Mouse (Mus musculus): ENCODE data around the gene Efhb. TPM values are rescaled to one million over a fixed set of nuclear protein-coding genes. Genes with fewer than 3 reads are reported as not detected.

The Efhb gene
- polyA plus RNA-seq, 1 experiment from 2014 or later: 0.69 TPM

DNA sequence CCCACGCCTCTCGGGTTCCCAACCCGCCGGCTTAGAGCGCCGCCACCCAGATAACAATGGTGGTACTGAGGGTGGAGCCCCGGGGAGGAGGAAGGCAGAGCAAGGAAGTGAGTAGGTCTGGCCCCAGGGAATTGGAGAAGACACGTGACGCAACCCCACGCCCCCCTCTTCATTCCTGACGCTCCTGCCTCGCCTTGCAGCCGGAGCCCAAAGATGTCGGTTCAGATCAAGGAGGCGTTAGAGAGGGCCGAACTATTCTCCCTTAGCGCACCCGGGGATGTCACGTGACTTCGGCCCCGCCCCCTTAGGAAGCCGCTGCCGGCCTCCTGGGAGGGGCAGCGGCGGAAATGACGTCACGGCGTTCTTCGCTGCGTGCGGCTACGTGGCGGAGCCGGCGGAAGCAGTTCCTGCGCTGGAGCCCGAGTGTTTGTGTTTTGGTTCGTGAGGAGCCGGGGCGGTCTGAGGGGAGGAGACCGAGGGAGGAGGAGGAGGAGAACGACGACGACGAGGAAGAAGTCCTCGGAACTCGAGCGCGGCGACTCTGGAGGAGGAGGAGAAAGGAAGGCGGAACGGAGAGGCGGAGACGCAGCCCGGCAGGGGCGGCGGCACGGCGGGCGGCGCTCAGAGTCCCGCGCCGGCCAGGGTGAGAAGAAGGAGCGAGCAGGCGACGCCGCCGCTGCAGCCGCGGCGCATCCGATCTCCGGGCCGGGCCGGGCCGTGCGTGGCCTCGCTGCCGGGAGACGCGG, 15.9 kb upstream of the Efhb start, which contains the start of gene Rab5a:
Gene Rab5a (plus strand): TSS at position 377 of the 746 bp plus-strand sequence.
- Histone ChIP-seq H3K36me3 (ENCODE audit: control insufficient read depth, insufficient read depth, low read length) (no peaks in the 10 kb centered on the region), H3K27me3 (ENCODE audit: control insufficient read depth, insufficient read depth, low read length) (no peaks in the 10 kb centered on the region), H3K9me3 (ENCODE audit: control insufficient read depth, low read depth, low read length) (no peaks in the 10 kb centered on the region), H3K4me2 (replicated peaks; ENCODE audit: low read depth, low read length) (peak within 1 kb of the TSS; percentile 78), H3K4me3 (ENCODE audit: low read depth, low read length) (peak within 1 kb of the TSS; percentile 95), H3K4me1 (ENCODE audit: control insufficient read depth, insufficient read depth, low read length) (peaks cover 10% of the 10 kb centered on the region; the same call in 1 of the 2 replicates), H3K27ac (ENCODE audit: low read length) (peak within 1 kb of the TSS; percentile 99), H3K9ac (replicated peaks; ENCODE audit: low read depth, low read length) (peak within 1 kb of the TSS; percentile 92)
- peak; percentile 98 for ATAC-seq (ENCODE audit: insufficient number of reproducible peaks, insufficient read depth, low FRiP score, low read depth)
- WGBS: 0% methylated on average over 69 of the region's 82 CpGs

DNA sequence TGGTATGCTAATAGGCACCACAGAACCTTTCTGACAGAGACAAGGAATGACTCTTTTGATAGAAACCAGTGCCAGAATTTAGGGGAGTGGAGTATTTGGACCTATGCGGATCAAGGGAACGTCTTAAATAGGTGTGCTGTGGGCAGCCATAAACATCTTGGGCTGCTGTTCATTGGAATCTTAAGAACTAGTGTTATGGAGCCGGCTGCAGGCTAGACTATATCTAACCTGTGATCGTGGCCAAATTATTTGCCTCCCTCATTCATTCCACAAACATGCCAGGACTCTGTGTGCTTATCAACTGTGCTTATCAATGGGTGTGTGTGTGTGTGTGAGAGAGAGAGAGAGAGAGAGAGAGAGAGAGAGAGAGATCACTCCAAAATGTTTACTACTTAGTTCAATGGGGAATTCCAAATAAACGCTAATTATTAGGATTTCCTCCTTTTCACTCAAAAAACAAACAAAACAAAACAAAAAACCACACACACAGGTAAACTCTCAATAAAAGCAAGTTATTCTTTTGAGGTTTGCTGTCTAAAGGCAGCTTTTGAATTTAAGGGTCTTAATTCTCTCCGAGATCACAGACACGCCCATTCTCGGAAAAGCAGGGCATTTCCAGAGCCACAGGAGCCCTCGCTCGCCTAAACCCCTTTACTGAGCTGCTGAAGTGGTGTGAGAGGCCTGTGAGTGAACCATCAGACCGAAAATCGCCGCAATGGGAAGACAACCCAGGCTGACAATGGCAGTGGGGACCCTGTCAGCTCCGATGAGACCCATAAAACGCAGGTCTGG, 15.1 kb upstream of the Efhb start:
- Histone ChIP-seq H3K9ac (replicated peaks; ENCODE audit: low read depth, low read length) (peak overlapping the region; percentile 63), H3K4me2 (replicated peaks; ENCODE audit: low read depth, low read length) (peak overlapping the region; percentile 56), H3K9me3 (ENCODE audit: control insufficient read depth, low read depth, low read length) (no peaks in the 10 kb centered on the region), H3K27ac (ENCODE audit: low read length) (peak overlapping the region; percentile 99), H3K4me1 (ENCODE audit: control insufficient read depth, insufficient read depth, low read length) (peaks cover 10% of the 10 kb centered on the region; the same call in 1 of the 2 replicates), H3K4me3 (ENCODE audit: low read depth, low read length) (peak overlapping the region; percentile 95), H3K36me3 (ENCODE audit: control insufficient read depth, insufficient read depth, low read length) (no peaks in the 10 kb centered on the region), H3K27me3 (ENCODE audit: control insufficient read depth, insufficient read depth, low read length) (no peaks in the 10 kb centered on the region)
- 7% methylated on average over 15 of the region's 15 CpGs for WGBS
- no peak for ATAC-seq (ENCODE audit: insufficient number of reproducible peaks, insufficient read depth, low FRiP score, low read depth)

DNA sequence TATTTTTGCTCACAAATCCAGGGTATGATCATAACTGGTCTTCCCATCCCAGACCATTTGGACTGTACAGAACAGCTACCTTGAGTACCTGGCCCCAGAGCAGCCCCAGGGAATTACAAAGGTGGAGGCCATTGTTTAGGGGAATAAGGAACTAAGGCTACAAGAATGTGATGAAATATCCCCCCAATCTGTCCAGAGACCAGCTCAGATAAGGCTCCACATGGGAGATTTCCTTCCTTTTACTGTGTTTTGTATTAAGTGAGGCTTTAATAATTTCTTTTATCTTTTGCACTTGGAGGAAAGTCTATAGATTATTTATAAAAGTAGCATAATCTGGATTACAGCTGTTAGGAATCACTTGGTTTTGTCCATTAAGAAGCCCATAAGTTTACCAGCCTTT, 5.6 kb upstream of the Efhb start:
- Histone ChIP-seq H3K36me3 (ENCODE audit: control insufficient read depth, insufficient read depth, low read length) (no peaks in the 10 kb centered on the region), H3K27ac (ENCODE audit: low read length) (no peak overlapping the region), H3K27me3 (ENCODE audit: control insufficient read depth, insufficient read depth, low read length) (no peaks in the 10 kb centered on the region), H3K4me1 (ENCODE audit: control insufficient read depth, insufficient read depth, low read length) (no peaks in the 10 kb centered on the region), H3K4me2 (replicated peaks; ENCODE audit: low read depth, low read length) (no peak overlapping the region), H3K9ac (replicated peaks; ENCODE audit: low read depth, low read length) (no peak overlapping the region), H3K9me3 (ENCODE audit: control insufficient read depth, low read depth, low read length) (no peaks in the 10 kb centered on the region), H3K4me3 (ENCODE audit: low read depth, low read length) (no peak overlapping the region)
- no peak for ATAC-seq (ENCODE audit: insufficient number of reproducible peaks, insufficient read depth, low FRiP score, low read depth)

DNA sequence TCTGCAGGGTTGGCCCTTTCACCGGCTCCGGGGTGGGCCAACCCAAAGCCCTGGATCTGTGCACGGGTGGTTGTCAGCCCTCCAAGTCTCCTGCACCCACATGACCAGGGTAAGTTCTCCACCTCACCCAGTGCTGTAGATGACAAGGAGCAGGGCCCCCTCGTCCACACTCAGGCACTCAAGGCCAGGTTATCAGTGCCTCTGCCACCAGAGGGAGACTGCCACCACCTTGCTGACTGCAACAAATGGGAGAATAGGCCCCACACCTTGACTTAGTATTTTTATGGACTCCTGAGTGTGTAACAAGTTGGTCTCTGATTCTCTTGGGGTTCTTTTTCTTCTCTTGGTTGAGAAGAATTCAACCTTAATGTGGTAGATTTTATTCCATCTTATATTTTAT, 2.4 kb upstream of the Efhb start:
- H3K36me3 ChIP-seq (ENCODE audit: control insufficient read depth, insufficient read depth, low read length): no peaks in the 10 kb centered on the region
- no peak overlapping the region for H3K27ac ChIP-seq (ENCODE audit: low read length)
- H3K9me3 ChIP-seq (ENCODE audit: control insufficient read depth, low read depth, low read length): no peaks in the 10 kb centered on the region
- WGBS: 49% methylated on average over 4 of the region's 4 CpGs
- H3K27me3 ChIP-seq (ENCODE audit: control insufficient read depth, insufficient read depth, low read length): no peaks in the 10 kb centered on the region
- H3K4me1 ChIP-seq (ENCODE audit: control insufficient read depth, insufficient read depth, low read length): no peaks in the 10 kb centered on the region
- no peak overlapping the region for H3K4me3 ChIP-seq (ENCODE audit: low read depth, low read length)
- no peak overlapping the region for H3K4me2 ChIP-seq (replicated peaks; ENCODE audit: low read depth, low read length)
- no peak overlapping the region for H3K9ac ChIP-seq (replicated peaks; ENCODE audit: low read depth, low read length)
- ATAC-seq (ENCODE audit: insufficient number of reproducible peaks, insufficient read depth, low FRiP score, low read depth): no peak

DNA sequence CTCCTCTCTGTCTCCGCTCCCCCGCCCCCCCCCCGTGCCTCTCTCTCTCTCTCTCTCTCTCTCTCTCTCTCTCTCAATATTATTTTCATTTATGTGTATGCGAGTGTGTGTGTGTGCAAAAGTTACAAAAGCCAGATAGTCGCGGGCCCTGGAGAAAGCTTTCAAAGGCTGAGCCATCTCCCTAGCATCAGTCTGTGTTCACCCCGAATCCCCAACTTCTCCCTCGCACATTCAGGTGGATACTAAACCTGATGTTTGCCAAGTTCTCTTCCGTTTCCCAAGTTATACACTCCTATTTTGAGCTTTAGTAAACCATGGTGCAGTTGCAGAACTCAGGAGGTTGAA, 347 bp upstream of the Efhb start:
- 14% methylated on average over 7 of the region's 9 CpGs for WGBS
- Histone ChIP-seq H3K4me1 (ENCODE audit: control insufficient read depth, insufficient read depth, low read length) (no peaks in the 10 kb centered on the region), H3K4me2 (replicated peaks; ENCODE audit: low read depth, low read length) (peak overlapping the region; percentile 52), H3K9me3 (ENCODE audit: control insufficient read depth, low read depth, low read length) (no peaks in the 10 kb centered on the region), H3K36me3 (ENCODE audit: control insufficient read depth, insufficient read depth, low read length) (no peaks in the 10 kb centered on the region), H3K27me3 (ENCODE audit: control insufficient read depth, insufficient read depth, low read length) (no peaks in the 10 kb centered on the region), H3K9ac (replicated peaks; ENCODE audit: low read depth, low read length) (no peak overlapping the region; the same call in 1 of the 2 replicates), H3K4me3 (ENCODE audit: low read depth, low read length) (peak overlapping the region; percentile 35), H3K27ac (ENCODE audit: low read length) (no peak overlapping the region)
- peak; percentile 31; the same call in 1 of the 2 replicates for ATAC-seq (ENCODE audit: insufficient number of reproducible peaks, insufficient read depth, low FRiP score, low read depth)

DNA sequence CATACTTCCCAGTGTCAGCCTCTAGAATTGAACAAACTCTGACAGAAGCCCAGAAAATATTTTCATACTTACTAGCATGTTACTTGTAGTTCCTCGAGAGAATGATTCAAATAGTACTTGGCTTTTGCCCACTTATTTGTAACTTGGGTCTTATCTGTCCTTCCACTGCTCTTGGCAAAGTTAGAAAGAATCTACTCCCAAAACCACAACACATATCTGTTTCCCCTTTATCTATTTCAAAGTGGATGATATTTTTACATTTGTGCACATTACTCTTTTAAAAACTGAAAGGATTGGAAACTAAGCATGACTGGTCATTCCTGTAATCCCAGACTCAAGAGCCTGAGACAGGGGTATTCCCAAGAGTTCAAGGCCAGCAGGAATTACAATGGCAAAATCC, 6.4 kb downstream of the Efhb start:
- Histone ChIP-seq H3K9me3 (ENCODE audit: control insufficient read depth, low read depth, low read length) (no peaks in the 10 kb centered on the region), H3K4me2 (replicated peaks; ENCODE audit: low read depth, low read length) (no peak overlapping the region), H3K27me3 (ENCODE audit: control insufficient read depth, insufficient read depth, low read length) (no peaks in the 10 kb centered on the region), H3K4me1 (ENCODE audit: control insufficient read depth, insufficient read depth, low read length) (no peaks in the 10 kb centered on the region), H3K9ac (replicated peaks; ENCODE audit: low read depth, low read length) (no peak overlapping the region), H3K4me3 (ENCODE audit: low read depth, low read length) (no peak overlapping the region), H3K36me3 (ENCODE audit: control insufficient read depth, insufficient read depth, low read length) (no peaks in the 10 kb centered on the region), H3K27ac (ENCODE audit: low read length) (no peak overlapping the region)
- 77% methylated on average over 1 of the region's 1 CpGs for WGBS
- ATAC-seq (ENCODE audit: insufficient number of reproducible peaks, insufficient read depth, low FRiP score, low read depth): no peak

DNA sequence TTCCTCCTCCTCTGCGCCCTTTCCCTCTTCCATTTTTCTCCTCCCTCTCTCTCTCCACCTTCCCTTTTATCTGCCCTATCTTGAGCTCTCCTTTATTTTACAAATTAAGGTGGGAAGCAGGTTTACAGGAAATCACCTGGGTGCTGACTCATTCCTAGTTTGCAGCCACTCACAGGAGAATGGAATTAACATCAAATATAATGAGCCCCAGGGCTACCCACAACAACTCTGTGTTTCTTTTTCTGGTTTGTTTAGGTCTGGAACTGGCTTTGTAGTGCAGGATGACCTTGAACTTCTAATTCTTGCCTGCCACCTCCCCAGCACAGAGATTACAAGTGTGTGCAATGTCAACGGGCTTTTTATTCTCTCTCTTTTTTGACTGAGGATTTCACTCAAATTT, 7.0 kb downstream of the Efhb start:
- H3K9ac ChIP-seq (replicated peaks; ENCODE audit: low read depth, low read length): no peak overlapping the region
- H3K4me3 ChIP-seq (ENCODE audit: low read depth, low read length): no peak overlapping the region
- H3K27ac ChIP-seq (ENCODE audit: low read length): no peak overlapping the region

DNA sequence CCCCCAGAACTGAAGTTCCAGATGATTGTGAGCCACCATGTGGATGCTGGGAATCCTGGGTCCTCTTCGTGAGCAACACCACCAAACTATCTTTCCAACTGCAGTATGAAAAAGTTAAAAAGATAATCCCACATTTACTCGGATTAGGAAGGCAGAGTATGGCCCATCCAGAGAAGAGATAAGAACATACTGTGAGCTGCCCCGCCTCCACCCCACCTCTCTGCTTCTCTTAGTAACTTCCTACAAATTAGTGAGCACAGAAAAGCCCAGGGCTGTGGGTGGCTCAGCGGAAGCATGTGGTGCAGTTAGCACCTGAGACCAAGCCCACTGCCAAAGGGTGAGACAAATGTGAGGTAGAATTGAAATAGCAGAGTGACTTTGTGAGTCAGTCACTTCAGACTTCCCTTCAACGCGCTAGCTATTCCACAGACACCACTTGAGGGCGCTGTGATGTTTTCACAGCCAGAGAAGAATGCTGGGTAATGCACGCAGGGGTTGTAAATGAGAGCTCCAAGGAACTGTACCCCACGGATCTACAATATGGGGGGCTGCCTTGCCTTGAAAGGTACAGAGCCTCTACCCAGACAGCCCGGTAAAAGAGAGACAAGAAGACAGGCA, 60.3 kb downstream of the Efhb start:
- H3K9ac ChIP-seq (replicated peaks; ENCODE audit: low read depth, low read length): no peak overlapping the region
- no peak overlapping the region for H3K27ac ChIP-seq (ENCODE audit: low read length)
- no peaks in the 10 kb centered on the region for H3K4me1 ChIP-seq (ENCODE audit: control insufficient read depth, insufficient read depth, low read length)
- H3K36me3 ChIP-seq (ENCODE audit: control insufficient read depth, insufficient read depth, low read length): no peaks in the 10 kb centered on the region
- H3K4me3 ChIP-seq (ENCODE audit: low read depth, low read length): no peak overlapping the region
- no peak overlapping the region for H3K4me2 ChIP-seq (replicated peaks; ENCODE audit: low read depth, low read length)
- no peak for ATAC-seq (ENCODE audit: insufficient number of reproducible peaks, insufficient read depth, low FRiP score, low read depth)
- 37% methylated on average over 10 of the region's 10 CpGs for WGBS
- no peaks in the 10 kb centered on the region for H3K27me3 ChIP-seq (ENCODE audit: control insufficient read depth, insufficient read depth, low read length)
- no peaks in the 10 kb centered on the region for H3K9me3 ChIP-seq (ENCODE audit: control insufficient read depth, low read depth, low read length)

More for the DNA sequence above, 7.0 kb downstream of the Efhb start:
- ATAC-seq (ENCODE audit: insufficient number of reproducible peaks, insufficient read depth, low FRiP score, low read depth): no peak
- 81% methylated on average over 2 of the region's 2 CpGs for WGBS
- no peak overlapping the region for H3K4me2 ChIP-seq (replicated peaks; ENCODE audit: low read depth, low read length)
- no peaks in the 10 kb centered on the region for H3K36me3 ChIP-seq (ENCODE audit: control insufficient read depth, insufficient read depth, low read length)
- no peaks in the 10 kb centered on the region for H3K9me3 ChIP-seq (ENCODE audit: control insufficient read depth, low read depth, low read length)
- no peaks in the 10 kb centered on the region for H3K27me3 ChIP-seq (ENCODE audit: control insufficient read depth, insufficient read depth, low read length)
- no peaks in the 10 kb centered on the region for H3K4me1 ChIP-seq (ENCODE audit: control insufficient read depth, insufficient read depth, low read length)

All from stomach, embryonic 14.5 days (tissue).